Comparison of ENCODE assay signal across 8 mouse cellular contexts in the genomic region with DNA sequence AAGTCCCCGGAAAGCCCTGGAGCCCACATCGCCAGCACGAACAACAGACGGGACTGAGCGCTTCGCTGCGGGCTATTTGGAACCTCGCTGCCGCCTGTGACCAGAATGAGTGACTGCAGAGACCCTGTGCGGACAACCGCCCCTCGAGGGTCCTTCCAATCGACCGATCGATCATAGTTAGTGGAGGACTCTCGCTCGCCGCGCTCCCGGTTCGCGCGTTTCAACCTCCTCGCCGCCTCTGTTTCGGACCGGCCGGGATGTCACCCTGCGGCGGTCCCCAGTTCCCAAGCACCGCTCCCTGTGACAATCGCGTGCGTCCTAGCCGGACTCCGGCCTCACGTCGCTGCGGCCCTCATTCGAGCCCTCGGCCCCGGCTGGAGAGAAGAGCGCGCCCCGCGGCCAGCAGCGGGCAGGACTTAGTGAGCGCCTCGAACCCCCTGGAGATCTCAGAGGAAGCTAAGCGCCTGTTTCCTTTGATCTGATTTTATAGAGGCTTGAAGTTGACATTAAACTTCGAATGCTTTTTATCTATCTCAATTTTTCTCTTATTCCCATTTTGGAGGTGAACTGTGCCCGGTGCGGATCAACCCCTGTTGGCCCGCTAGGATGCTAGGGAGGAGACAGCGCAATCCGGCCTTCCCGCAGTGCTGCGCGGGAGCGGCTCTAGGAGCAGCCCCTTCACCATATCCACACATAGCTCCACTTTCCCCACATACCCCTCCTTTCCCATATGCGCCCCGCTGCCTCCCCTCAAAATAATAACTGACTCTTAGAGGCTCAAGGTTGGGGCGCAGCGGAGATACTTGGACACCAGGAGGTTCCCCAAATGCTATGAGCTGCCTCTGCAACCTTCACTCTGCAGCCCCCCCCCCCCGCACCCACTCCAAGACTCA. TPM values are rescaled to one million over a fixed set of nuclear protein-coding genes. Genes with fewer than 3 reads are reported as not detected.
A peak's percentile ranks its signal among the peaks of the same experiment; 100 is the strongest.
DNase-seq lines count a peak whose midpoint lies in the region; ATAC-seq lines count a peak whose summit lies in the region.

No protein-coding gene starts in this region.

- no peak for DNase-seq in heart, postnatal 25 days (ENCODE audit: low spot score)
- DNase-seq in embryo, embryonic 10.5 days (ENCODE audit: low spot score), result peak; percentile 67
- DNase-seq in hindbrain, embryonic 11.5 days (ENCODE audit: low spot score), result peak; percentile 70

- peaks cover 5% of the 10 kb centered on the region; the same call in 1 of the 2 replicates for H3K4me1 ChIP-seq in heart, embryonic 11.5 days (ENCODE audit: control insufficient read depth, insufficient read depth, low read length)
- peaks cover 4% of the 10 kb centered on the region for H3K4me1 ChIP-seq in hindbrain, embryonic 11.5 days (replicated peaks; ENCODE audit: control insufficient read depth, insufficient read depth, low read length)
- peaks cover 4% of the 10 kb centered on the region for H3K4me1 ChIP-seq in liver, embryonic 15.5 days (replicated peaks)

- no peaks in the 10 kb centered on the region for H3K36me3 ChIP-seq in heart, embryonic 11.5 days (ENCODE audit: control insufficient read depth, insufficient read depth, low read length)
- H3K36me3 ChIP-seq in hindbrain, embryonic 11.5 days (ENCODE audit: control insufficient read depth, insufficient read depth, low read length), result no peaks in the 10 kb centered on the region
- no peaks in the 10 kb centered on the region for H3K36me3 ChIP-seq in liver, embryonic 15.5 days (replicated peaks)

- intact Hi-C loops in heart, postnatal 25 days (cut with DNase I), result no loop called here

- H3K9me3 ChIP-seq in heart, embryonic 11.5 days (replicated peaks; ENCODE audit: control insufficient read depth, low read length), result no peaks in the 10 kb centered on the region
- no peaks in the 10 kb centered on the region for H3K9me3 ChIP-seq in hindbrain, embryonic 11.5 days (ENCODE audit: control insufficient read depth, low read length)
- H3K9me3 ChIP-seq in liver, embryonic 15.5 days (replicated peaks), result no peaks in the 10 kb centered on the region

- no peak for ATAC-seq in heart, embryonic 11.5 days (replicated peaks; ENCODE audit: insufficient number of reproducible peaks, low FRiP score, low TSS enrichment)
- no peak for ATAC-seq in hindbrain, embryonic 11.5 days (ENCODE audit: low FRiP score)
- ATAC-seq in liver, embryonic 15.5 days (ENCODE audit: insufficient read depth), result no peak
- no peak for ATAC-seq in erythroblast, adult 5-6 weeks (replicated peaks; ENCODE audit: low FRiP score, poor library complexity, severe bottlenecking)
- no peak for ATAC-seq in megakaryocyte-erythroid progenitor cell, adult 5-6 weeks (replicated peaks; ENCODE audit: low FRiP score, low TSS enrichment, poor library complexity, severe bottlenecking)
- no peak for ATAC-seq in monocyte, adult 5-6 weeks (replicated peaks; ENCODE audit: insufficient number of reproducible peaks, low FRiP score, low TSS enrichment, poor library complexity, severe bottlenecking)

- H3K4me3 ChIP-seq in heart, embryonic 11.5 days (ENCODE audit: low read depth, low read length), result peak overlapping the region; percentile 38
- peak overlapping the region; percentile 24 for H3K4me3 ChIP-seq in hindbrain, embryonic 11.5 days (ENCODE audit: low read depth, low read length)
- peak overlapping the region; percentile 17 for H3K4me3 ChIP-seq in liver, embryonic 15.5 days (replicated peaks)

- peak overlapping the region; percentile 72 for H3K4me2 ChIP-seq in heart, embryonic 11.5 days
- H3K4me2 ChIP-seq in hindbrain, embryonic 11.5 days (replicated peaks; ENCODE audit: low read depth, low read length), result peak overlapping the region; percentile 39
- peak overlapping the region; percentile 39 for H3K4me2 ChIP-seq in liver, embryonic 15.5 days

- H3K9ac ChIP-seq in heart, embryonic 11.5 days (ENCODE audit: low read depth, low read length), result peak overlapping the region; percentile 17; the same call in 1 of the 2 replicates
- H3K9ac ChIP-seq in hindbrain, embryonic 11.5 days (ENCODE audit: low read depth, low read length), result no peak overlapping the region
- no peak overlapping the region for H3K9ac ChIP-seq in liver, embryonic 15.5 days

- WGBS in heart, embryonic 11.5 days (ENCODE audit: insufficient replicate concordance), result under 1% methylated on average over 65 of the region's 65 CpGs
- under 1% methylated on average over 64 of the region's 65 CpGs for WGBS in hindbrain, embryonic 11.5 days
- WGBS in liver, embryonic 15.5 days (ENCODE audit: insufficient replicate concordance), result 2% methylated on average over 65 of the region's 65 CpGs

- peaks cover 81% of the 10 kb centered on the region for H3K27me3 ChIP-seq in heart, embryonic 11.5 days (ENCODE audit: control insufficient read depth, insufficient read depth, low read length)
- H3K27me3 ChIP-seq in hindbrain, embryonic 11.5 days (ENCODE audit: control insufficient read depth, insufficient read depth, low read length), result peaks cover 67% of the 10 kb centered on the region
- peaks cover 99% of the 10 kb centered on the region for H3K27me3 ChIP-seq in liver, embryonic 15.5 days

- no peak overlapping the region for H3K27ac ChIP-seq in heart, embryonic 11.5 days (ENCODE audit: low read depth, low read length)
- no peak overlapping the region for H3K27ac ChIP-seq in hindbrain, embryonic 11.5 days (ENCODE audit: low read depth, low read length)
- no peak overlapping the region for H3K27ac ChIP-seq in liver, embryonic 15.5 days (replicated peaks)

RNA-seq across cellular contexts. Expression of a gene that starts 11.7 kb away (rescaled TPM):
- polyA plus RNA-seq in heart, embryonic 11.5 days (2014; fragmentation: Nextera tagmentation; extraction: Ambion mirVana), result 1.1 and 1.7 TPM in 2 replicates
- not detected for total RNA-seq in heart, postnatal 25 days (2021)
- 0.73 and 1.5 TPM in 2 replicates for polyA plus RNA-seq in hindbrain, embryonic 11.5 days (2014; fragmentation: Nextera tagmentation; extraction: Ambion mirVana)
- polyA plus RNA-seq in liver, embryonic 15.5 days (2015; fragmentation: Nextera tagmentation; extraction: Ambion mirVana), result 0.06 and 0.09 TPM in 2 replicates
- not detected in 2 replicates for total RNA-seq in erythroblast, adult 5-6 weeks (2015; ENCODE audit: low replicate concordance)
- total RNA-seq in erythroblast, adult 5-6 weeks (2017; ENCODE audit: low replicate concordance), result not detected in 2 replicates
- not detected in 2 replicates for total RNA-seq in megakaryocyte-erythroid progenitor cell, adult 5-6 weeks (2014; fragmentation: Nextera tagmentation)
- not detected in 2 replicates for total RNA-seq in megakaryocyte-erythroid progenitor cell, adult 5-6 weeks (2017)
- not detected in 3 replicates for total RNA-seq in monocyte, adult 5-6 weeks (2017)

RNA-seq across cellular contexts. Expression of a gene that starts 28.2 kb away (rescaled TPM):
- not detected in 2 replicates for polyA plus RNA-seq in heart, embryonic 11.5 days (2014; fragmentation: Nextera tagmentation; extraction: Ambion mirVana)
- total RNA-seq in heart, postnatal 25 days (2021), result not detected
- not detected in 2 replicates for polyA plus RNA-seq in hindbrain, embryonic 11.5 days (2014; fragmentation: Nextera tagmentation; extraction: Ambion mirVana)
- polyA plus RNA-seq in liver, embryonic 15.5 days (2015; fragmentation: Nextera tagmentation; extraction: Ambion mirVana), result not detected in 2 replicates
- total RNA-seq in erythroblast, adult 5-6 weeks (2015; ENCODE audit: low replicate concordance), result not detected in 2 replicates
- total RNA-seq in erythroblast, adult 5-6 weeks (2017; ENCODE audit: low replicate concordance), result not detected in 2 replicates
- not detected in 2 replicates for total RNA-seq in megakaryocyte-erythroid progenitor cell, adult 5-6 weeks (2014; fragmentation: Nextera tagmentation)
- not detected in 2 replicates for total RNA-seq in megakaryocyte-erythroid progenitor cell, adult 5-6 weeks (2017)
- total RNA-seq in monocyte, adult 5-6 weeks (2017), result not detected in 3 replicates

RNA-seq across cellular contexts. Expression of a gene that starts 48.0 kb away (rescaled TPM):
- polyA plus RNA-seq in heart, embryonic 11.5 days (2014; fragmentation: Nextera tagmentation; extraction: Ambion mirVana), result not detected in 2 replicates
- total RNA-seq in heart, postnatal 25 days (2021), result not detected
- polyA plus RNA-seq in hindbrain, embryonic 11.5 days (2014; fragmentation: Nextera tagmentation; extraction: Ambion mirVana), result not detected in 2 replicates
- polyA plus RNA-seq in liver, embryonic 15.5 days (2015; fragmentation: Nextera tagmentation; extraction: Ambion mirVana), result not detected in 2 replicates
- total RNA-seq in erythroblast, adult 5-6 weeks (2015; ENCODE audit: low replicate concordance), result not detected in 2 replicates
- total RNA-seq in erythroblast, adult 5-6 weeks (2017; ENCODE audit: low replicate concordance), result not detected in 2 replicates
- total RNA-seq in megakaryocyte-erythroid progenitor cell, adult 5-6 weeks (2014; fragmentation: Nextera tagmentation), result not detected in 2 replicates
- total RNA-seq in megakaryocyte-erythroid progenitor cell, adult 5-6 weeks (2017), result not detected in 2 replicates
- total RNA-seq in monocyte, adult 5-6 weeks (2017), result not detected in 3 replicates

RNA-seq across cellular contexts. Expression of a gene that starts 48.4 kb away (rescaled TPM):
- 35.4 and 47.0 TPM in 2 replicates for polyA plus RNA-seq in heart, embryonic 11.5 days (2014; fragmentation: Nextera tagmentation; extraction: Ambion mirVana)
- 10 to 100 TPM; 18.8 to 21.9 TPM for total RNA-seq in heart, postnatal 25 days (2021)
- 85.1 and 100 TPM in 2 replicates for polyA plus RNA-seq in hindbrain, embryonic 11.5 days (2014; fragmentation: Nextera tagmentation; extraction: Ambion mirVana)
- 9.6 and 10.5 TPM in 2 replicates for polyA plus RNA-seq in liver, embryonic 15.5 days (2015; fragmentation: Nextera tagmentation; extraction: Ambion mirVana)
- 8.6 and 16.3 TPM in 2 replicates for total RNA-seq in erythroblast, adult 5-6 weeks (2015; ENCODE audit: low replicate concordance)
- 5.0 and 7.0 TPM in 2 replicates for total RNA-seq in erythroblast, adult 5-6 weeks (2017; ENCODE audit: low replicate concordance)
- 19.9 and 20.5 TPM in 2 replicates for total RNA-seq in megakaryocyte-erythroid progenitor cell, adult 5-6 weeks (2014; fragmentation: Nextera tagmentation)
- total RNA-seq in megakaryocyte-erythroid progenitor cell, adult 5-6 weeks (2017), result 16.9 and 22.6 TPM in 2 replicates
- total RNA-seq in monocyte, adult 5-6 weeks (2017), result 15.1 to 43.4 TPM (median 42.9 TPM) in 3 replicates
